Mouse (Mus musculus) hindbrain, embryonic 10.5 days (tissue): ENCODE data around the gene Mpi. TPM values are rescaled to one million over a fixed set of nuclear protein-coding genes. Genes with fewer than 3 reads are reported as not detected.

Experiments
- DNase-seq: peaks from one replicate; pipeline ENCODE4 v3.0.0-alpha.2; 2017; ENCODE audit warnings: low spot score
- H3K27ac ChIP-seq: fragments of 300-500 bp; sonication (generic); 2 replicates; pipeline ENCODE4 v1.5.1; 2016; ENCODE audit warnings: mild to moderate bottlenecking, moderate library complexity
- H3K27me3 ChIP-seq: fragments of 300-500 bp; sonication (generic); 2 replicates; pipeline ENCODE4 v1.6.1; 2016; ENCODE audit warnings: mild to moderate bottlenecking; ENCODE audit not compliant: poor library complexity, insufficient read depth, severe bottlenecking
- H3K36me3 ChIP-seq: fragments of 300-500 bp; sonication (generic); 2 replicates; pipeline ENCODE4 v1.6.1; 2016; ENCODE audit warnings: mild to moderate bottlenecking, moderate library complexity
- H3K4me1 ChIP-seq: fragments of 300-500 bp; sonication (generic); replicated peaks from 2 replicates; pipeline ENCODE4 v1.6.1; 2016; ENCODE audit warnings: mild to moderate bottlenecking
- H3K4me3 ChIP-seq: fragments of 300-500 bp; sonication (generic); 2 replicates; pipeline ENCODE4 v1.5.1; 2016; ENCODE audit warnings: mild to moderate bottlenecking, moderate library complexity
- H3K9me3 ChIP-seq: fragments of 300-500 bp; sonication (generic); 2 replicates; pipeline ENCODE4 v1.6.1; 2016; ENCODE audit warnings: mild to moderate bottlenecking, moderate library complexity
- WGBS: fragments of 180-500 bp; shearing (Covaris S2); methylation state at CpG from one replicate; pipeline ENCODE4 v1.1.7; 2016; 5-methylcytosine and 5-hydroxymethylcytosine counted together
- polyA plus RNA-seq: library from polyadenylated mRNA; unstranded; fragments of >200 nt; fragmentation: Nextera tagmentation; extraction: Ambion mirVana; gene quantifications from 2 replicates; pipeline ENCODE4 v1.2.1, GENCODE M21; 2016

Mpi gene
- polyA plus RNA-seq: 61.7 and 74.1 TPM in 2 replicates

DNA sequence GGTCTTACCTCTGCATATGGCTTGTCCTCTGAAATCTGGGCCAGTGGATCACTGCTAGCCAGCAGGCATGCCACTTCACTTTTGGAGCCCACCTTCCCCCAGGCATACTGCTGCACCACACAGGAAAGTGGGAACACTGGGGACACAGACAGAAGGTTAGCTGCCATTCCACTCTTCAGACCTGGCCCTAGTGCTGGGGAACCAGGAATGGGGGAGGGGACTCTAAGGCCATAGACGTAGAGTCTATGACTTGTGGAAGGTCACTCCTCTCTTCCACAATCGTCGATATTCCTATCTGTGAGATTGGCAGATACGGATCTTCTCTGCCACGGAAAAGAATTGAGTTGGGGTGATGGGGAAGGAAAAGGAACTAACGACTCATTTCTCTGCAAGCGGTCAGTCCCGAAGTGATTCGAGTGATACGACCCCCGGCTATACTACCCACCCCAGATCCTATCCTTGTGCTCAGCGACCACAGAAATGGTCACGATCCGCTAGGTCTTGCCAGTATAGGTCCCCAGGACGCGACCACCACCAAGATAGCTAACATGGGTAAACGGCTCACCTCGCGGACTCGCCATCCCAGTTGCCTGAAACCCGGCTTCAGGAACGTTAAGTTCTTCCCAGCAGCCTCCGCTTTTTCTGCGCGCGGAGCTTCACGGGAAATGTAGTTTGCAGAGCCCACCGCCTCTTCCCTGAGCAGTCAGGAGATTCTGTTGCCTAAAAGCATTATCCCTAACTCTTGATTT is at the start of gene Mpi:
TSS of gene Mpi (minus strand) at position 625 of the 749 bp plus-strand sequence.
- Histone ChIP-seq H3K27ac (peak within 1 kb of the TSS; percentile 89), H3K36me3 (peaks cover 39% of the 10 kb centered on the region), H3K9me3 (no peaks in the 10 kb centered on the region), H3K4me1 (peaks cover 24% of the 10 kb centered on the region), H3K4me3 (peak within 1 kb of the TSS; percentile 76), H3K27me3 (no peaks in the 10 kb centered on the region)
- WGBS: under 1% methylated on average over 28 of the region's 28 CpGs
- DNase-seq: peak; percentile 70

DNA sequence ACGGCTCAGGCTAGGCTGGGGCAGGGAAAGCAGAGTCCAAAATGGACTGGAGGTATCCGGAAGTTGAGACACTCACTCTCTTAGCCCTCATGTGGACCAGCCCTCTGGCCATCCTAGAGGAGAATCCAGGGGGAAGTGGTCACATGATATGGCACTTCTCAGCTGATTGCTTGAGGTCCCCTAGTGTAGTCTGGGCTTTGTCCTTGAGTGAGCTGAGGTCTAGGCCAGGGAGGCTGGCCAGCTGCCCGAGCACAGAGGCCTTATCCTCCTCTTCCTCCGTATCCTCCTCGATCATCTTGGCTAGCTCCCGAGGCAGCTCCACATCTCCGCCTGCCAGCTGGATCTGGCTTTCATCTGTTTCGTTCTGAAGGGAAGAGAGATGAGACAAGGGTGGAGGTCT is 49.5 kb upstream of the Mpi start:
- WGBS: 77% methylated on average over 8 of the region's 8 CpGs
- H3K27ac ChIP-seq: no peak overlapping the region; the same call in 1 of the 2 replicates
- peaks cover 69% of the 10 kb centered on the region for H3K4me1 ChIP-seq

DNA sequence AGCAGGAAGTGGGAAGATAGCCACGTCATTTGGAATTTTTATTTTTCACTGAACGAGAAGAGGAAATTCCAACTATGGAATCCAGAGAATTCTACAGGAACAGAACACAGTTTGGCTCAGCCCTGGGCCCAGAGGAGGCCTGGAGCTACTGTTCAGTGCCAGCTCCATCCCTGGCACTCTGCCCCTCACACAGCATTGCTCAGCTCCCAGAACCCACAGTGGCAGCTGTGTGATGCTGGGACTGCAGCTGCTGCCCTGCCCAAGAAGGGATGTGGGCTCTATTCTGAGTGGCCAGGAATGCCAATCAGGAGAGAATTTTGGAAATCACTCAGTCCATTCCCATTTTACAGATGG is 48.8 kb upstream of the Mpi start:
- no peak for DNase-seq
- no peak overlapping the region for H3K4me3 ChIP-seq
- H3K27me3 ChIP-seq: peaks cover 25% of the 10 kb centered on the region
- H3K9me3 ChIP-seq: no peaks in the 10 kb centered on the region
- no peaks in the 10 kb centered on the region for H3K36me3 ChIP-seq
- WGBS: 78% methylated on average over 2 of the region's 2 CpGs
- peaks cover 65% of the 10 kb centered on the region for H3K4me1 ChIP-seq
- peak overlapping the region; percentile 59; the same call in 1 of the 2 replicates for H3K27ac ChIP-seq

More for the DNA sequence above, 49.5 kb upstream of the Mpi start:
- no peaks in the 10 kb centered on the region for H3K36me3 ChIP-seq
- no peak overlapping the region for H3K4me3 ChIP-seq
- no peaks in the 10 kb centered on the region for H3K9me3 ChIP-seq
- H3K27me3 ChIP-seq: peaks cover 32% of the 10 kb centered on the region
- no peak for DNase-seq

DNA sequence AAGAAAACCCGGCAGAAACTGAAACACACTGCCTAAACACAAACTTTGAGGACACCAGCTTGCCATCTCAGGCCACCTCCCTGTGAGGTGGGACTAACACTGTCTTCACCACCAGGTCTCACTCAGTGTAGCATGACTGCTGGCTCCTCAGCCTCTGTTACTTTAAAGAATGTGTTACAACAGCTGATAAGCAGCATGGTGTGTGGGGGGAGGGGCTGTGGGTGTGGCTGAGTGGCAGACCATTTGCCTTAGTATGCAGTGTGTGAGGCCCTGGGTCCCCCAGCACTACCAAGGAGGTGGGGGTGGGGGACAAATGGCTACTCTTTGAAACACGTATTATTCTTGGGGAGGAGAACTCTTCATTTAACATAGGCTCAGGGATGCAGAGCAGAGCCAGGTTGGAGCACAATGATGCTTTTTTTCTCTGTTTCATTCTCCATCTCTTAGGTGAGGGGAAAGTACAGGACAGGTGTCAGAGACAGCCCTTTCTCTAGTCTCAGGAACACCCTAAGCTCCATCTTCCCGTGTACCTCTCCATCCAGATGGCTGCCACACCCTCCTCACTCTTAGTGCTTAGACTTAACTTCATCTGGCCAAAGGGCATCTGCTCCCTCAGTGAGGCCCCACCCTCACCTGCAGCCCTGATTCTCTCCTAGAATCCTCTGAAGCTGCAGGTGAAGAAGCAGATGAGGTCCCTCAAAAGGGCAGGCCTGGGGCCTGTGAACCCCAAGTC is 48.2 kb upstream of the Mpi start:
- no peaks in the 10 kb centered on the region for H3K36me3 ChIP-seq
- H3K27ac ChIP-seq: peak overlapping the region; percentile 59
- no peak overlapping the region; the same call in 1 of the 2 replicates for H3K4me3 ChIP-seq
- no peaks in the 10 kb centered on the region for H3K9me3 ChIP-seq
- H3K4me1 ChIP-seq: peaks cover 60% of the 10 kb centered on the region
- H3K27me3 ChIP-seq: peaks cover 19% of the 10 kb centered on the region
- DNase-seq: peak; percentile 55
- 7% methylated on average over 3 of the region's 3 CpGs for WGBS

DNA sequence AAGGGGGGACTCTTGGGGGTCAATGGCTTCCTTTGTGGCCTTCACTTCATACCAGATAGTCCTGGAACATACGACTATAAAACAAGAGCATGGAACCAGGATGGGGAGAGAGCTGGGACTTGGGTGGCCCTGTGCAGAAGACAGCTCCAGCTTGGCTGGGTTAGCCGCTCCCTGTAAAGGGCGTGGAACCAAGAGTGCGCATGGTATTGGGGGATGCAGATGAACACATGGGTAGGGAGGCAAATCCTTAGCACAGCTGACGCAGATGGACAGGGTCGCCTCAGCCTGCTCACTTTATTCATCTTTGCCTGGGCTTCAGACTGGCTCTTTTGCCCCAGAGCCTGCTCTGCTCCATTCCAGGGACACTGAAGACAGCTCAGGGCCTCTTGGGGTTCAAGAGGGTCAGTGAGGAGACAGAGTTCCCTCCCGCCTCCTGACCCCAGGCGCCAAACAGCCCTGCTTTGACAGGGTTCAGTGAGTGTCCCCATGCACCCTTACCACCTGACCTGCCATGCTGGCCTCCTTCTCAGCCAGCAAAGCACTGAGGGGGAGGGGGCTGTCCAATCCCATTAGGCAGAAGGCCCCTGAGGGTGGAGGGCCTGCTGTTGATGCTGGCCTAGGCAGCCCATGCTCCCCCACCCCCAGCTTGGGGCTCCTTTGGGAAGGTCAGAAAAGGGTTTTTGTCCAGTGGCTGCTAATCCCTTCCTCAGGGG is 46.4 kb upstream of the Mpi start:
- 0 out of 2 replicates have a peak, but pooled peaks cover 3% of the 10 kb centered on the region for H3K27me3 ChIP-seq
- peak; percentile 58 for DNase-seq
- no peaks in the 10 kb centered on the region for H3K9me3 ChIP-seq
- peak overlapping the region; percentile 59 for H3K27ac ChIP-seq
- H3K4me1 ChIP-seq: peaks cover 73% of the 10 kb centered on the region
- peaks cover 11% of the 10 kb centered on the region for H3K36me3 ChIP-seq
- 34% methylated on average over 8 of the region's 8 CpGs for WGBS
- no peak overlapping the region; the same call in 1 of the 2 replicates for H3K4me3 ChIP-seq

DNA sequence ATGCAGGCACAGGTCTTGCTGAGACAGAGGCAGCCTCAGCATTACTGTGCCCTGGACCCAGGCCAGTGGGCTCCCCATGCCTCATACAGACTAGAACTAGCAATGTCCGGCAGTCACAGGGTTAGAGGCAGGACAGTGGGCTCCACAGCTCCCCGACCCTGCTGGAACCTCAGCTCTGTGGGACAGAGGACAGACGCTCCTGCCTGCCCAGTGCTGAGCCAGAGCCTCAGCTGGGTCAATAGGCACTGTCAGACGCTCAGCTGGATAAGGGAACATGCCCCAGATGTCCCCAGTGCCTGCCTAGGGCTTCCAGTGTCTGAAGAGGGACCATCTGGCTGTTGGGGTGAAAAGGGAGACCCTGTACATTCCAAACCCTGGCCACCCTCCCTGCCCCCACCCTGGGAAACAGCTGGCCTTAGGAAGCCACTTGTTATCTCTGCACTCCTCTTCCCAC is 45.4 kb upstream of the Mpi start:
- H3K27ac ChIP-seq: peak overlapping the region; percentile 59
- H3K4me3 ChIP-seq: no peak overlapping the region
- 21% methylated on average over 4 of the region's 4 CpGs for WGBS
- no peaks in the 10 kb centered on the region for H3K9me3 ChIP-seq
- H3K36me3 ChIP-seq: peaks cover 14% of the 10 kb centered on the region
- peaks cover 83% of the 10 kb centered on the region for H3K4me1 ChIP-seq
- H3K27me3 ChIP-seq: no peaks in the 10 kb centered on the region
- DNase-seq: peak; percentile 52

DNA sequence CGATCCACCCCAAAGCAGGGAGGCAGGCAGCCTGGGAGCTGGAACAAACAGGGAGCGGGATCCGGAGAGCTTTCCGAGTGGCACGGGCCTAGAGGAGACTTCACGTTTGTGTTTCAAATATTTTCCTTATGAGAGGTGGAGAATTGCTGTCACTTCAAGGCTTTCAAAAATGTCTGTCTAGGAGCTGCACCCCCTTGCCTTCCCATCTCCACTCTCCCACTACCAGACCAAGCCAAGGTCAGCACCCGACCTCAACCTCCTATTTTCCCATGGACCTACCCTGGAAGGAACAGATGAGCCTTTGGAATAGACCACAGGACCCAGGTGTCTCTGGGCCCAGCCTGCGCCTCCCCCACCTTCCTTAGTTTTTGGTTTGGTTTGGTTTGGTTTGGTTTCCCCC is 44.7 kb upstream of the Mpi start:
- Histone ChIP-seq H3K36me3 (peaks cover 17% of the 10 kb centered on the region), H3K27ac (peak overlapping the region; percentile 59), H3K4me1 (peaks cover 85% of the 10 kb centered on the region), H3K4me3 (no peak overlapping the region), H3K27me3 (no peaks in the 10 kb centered on the region), H3K9me3 (no peaks in the 10 kb centered on the region)
- 91% methylated on average over 8 of the region's 8 CpGs for WGBS
- DNase-seq: no peak

DNA sequence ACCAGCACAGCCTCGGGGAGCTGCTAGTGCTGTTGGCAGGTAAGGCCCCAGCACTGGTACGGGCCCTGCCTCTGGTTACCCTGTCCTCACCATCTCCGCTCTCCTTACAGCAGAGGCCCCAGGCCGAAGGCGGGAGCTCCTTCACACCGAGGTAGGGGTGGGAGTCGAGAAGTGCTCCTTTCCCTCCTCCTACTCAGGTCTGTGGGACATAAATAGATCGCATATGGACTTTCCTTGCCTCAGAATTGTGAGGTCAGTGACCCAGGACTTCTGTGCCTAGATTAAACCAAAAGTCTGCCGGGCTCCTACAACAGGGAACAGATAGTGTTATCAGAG is 41.6 kb upstream of the Mpi start:
- DNase-seq: no peak
- no peaks in the 10 kb centered on the region for H3K9me3 ChIP-seq
- H3K27me3 ChIP-seq: peaks cover 6% of the 10 kb centered on the region; the same call in 1 of the 2 replicates
- H3K36me3 ChIP-seq: peaks cover 17% of the 10 kb centered on the region
- no peak overlapping the region for H3K4me3 ChIP-seq
- WGBS: 56% methylated on average over 9 of the region's 9 CpGs
- H3K27ac ChIP-seq: peak overlapping the region; percentile 71
- H3K4me1 ChIP-seq: peaks cover 76% of the 10 kb centered on the region

DNA sequence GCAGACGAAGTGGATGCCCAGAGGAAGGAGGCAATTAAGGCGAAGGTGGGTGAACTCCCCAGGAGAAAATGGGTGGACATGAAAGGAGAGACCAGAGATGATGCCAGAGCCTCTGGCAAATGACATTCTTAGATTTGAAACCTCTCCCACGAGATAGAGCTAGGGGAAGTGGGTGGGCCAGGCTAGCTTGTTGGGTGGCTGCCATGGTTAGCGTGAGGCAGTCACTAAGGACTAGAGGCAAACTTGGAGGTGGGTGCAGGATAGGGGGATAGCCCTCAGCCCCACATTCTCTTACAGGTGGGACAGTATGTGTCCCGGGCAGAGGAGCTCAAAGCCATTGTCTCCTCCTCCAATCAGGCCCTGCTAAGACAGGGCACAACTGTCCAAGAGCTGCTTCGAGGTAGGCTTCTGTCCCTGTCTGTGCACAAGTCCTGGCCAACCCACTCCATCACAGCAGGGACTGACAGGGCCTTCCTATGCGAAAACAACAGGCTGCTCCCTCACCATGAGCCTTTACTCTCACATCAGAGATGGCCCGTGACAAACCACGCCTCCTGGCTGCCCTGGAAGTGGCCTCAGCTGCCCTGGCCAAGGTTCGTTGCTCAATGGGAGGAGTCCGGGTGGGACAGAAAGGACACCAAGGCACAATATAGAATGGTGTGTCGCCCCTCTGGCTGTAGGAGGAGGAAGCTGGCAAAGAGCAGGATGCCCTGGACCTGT is 41.1 kb upstream of the Mpi start:
- Histone ChIP-seq H3K4me1 (peaks cover 76% of the 10 kb centered on the region), H3K4me3 (no peak overlapping the region), H3K27ac (peak overlapping the region; percentile 71), H3K27me3 (peaks cover 6% of the 10 kb centered on the region; the same call in 1 of the 2 replicates), H3K36me3 (peaks cover 17% of the 10 kb centered on the region), H3K9me3 (no peaks in the 10 kb centered on the region)
- 39% methylated on average over 12 of the region's 12 CpGs for WGBS
- peak; percentile 46 for DNase-seq

DNA sequence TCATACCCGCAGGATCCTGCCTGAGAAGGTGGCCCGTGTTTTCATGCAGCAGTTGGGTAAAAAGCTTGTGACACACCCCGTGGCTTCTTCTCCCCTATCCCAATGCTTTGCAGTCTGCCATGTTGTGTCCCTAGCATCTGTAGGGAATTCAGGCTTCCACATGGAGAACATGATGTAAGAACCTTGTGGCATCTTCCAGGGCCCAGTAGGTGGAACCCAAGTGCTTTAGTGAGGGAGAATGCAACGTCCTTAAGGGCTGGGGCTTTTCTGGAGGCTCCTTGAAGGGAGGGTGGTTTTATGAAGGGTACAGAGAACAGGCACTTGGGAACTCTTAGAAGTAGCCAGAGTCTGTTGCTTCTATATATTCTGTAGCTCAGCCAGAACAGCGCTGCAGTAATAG is 38.2 kb upstream of the Mpi start:
- peaks cover 61% of the 10 kb centered on the region for H3K4me1 ChIP-seq
- no peaks in the 10 kb centered on the region for H3K9me3 ChIP-seq
- no peak overlapping the region for H3K4me3 ChIP-seq
- 37% methylated on average over 5 of the region's 5 CpGs for WGBS
- no peak overlapping the region for H3K27ac ChIP-seq
- peaks cover 42% of the 10 kb centered on the region for H3K36me3 ChIP-seq
- DNase-seq: no peak
- H3K27me3 ChIP-seq: peaks cover 6% of the 10 kb centered on the region; the same call in 1 of the 2 replicates

DNA sequence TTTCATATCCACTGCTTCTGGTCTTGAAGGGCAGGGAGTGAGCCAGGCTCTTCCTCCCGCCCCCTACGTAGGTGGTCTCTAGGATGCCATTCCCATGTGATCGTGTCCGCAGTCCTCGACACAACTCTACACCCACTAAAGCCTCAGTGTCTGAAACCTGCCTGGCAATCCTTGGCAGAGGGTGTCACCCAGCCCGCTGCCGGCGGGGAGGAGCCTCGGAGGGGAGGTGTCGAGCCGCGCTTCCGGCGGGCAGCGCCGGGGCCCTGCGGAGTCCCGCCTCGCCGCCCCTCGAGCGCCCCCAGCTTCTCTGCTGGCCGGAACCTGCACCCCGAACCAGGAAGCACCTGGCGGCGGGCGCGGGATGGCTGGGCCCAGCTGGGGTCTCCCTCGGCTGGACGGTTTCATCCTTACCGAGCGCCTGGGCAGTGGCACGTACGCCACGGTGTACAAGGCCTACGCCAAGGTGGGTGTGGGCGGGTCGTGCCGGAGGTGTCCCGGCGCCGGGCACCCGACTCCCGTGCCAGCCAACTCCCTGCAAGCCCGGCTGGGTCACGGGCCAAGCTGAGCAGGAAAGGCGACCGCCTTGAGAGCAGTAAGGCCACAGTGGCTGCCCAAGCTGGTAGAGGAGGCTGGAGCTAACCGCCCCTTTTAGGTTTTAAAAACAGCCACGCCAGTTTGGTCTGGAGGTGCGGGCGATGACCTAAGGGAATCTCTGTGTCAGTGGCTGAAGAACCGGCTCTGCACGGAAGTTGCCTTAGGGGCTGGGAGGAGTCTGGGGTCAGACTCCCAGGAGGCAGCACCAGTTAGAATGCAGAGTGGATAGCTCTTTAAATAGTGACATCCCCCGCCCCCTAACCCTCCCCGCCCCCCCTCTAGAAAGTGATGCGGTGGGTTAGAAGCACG is 36.9 kb upstream of the Mpi start, which contains the start of gene Ulk3:
TSS of gene Ulk3 (plus strand) at position 229 of the 903 bp plus-strand sequence.
- peaks cover 51% of the 10 kb centered on the region for H3K4me1 ChIP-seq
- under 1% methylated on average over 58 of the region's 58 CpGs for WGBS
- H3K27me3 ChIP-seq: peaks cover 6% of the 10 kb centered on the region; the same call in 1 of the 2 replicates

More for the DNA sequence above, 36.9 kb upstream of the Mpi start, which contains the start of gene Ulk3:
- Histone ChIP-seq H3K4me3 (peak within 1 kb of the TSS; percentile 84), H3K9me3 (no peaks in the 10 kb centered on the region), H3K27ac (peak within 1 kb of the TSS; percentile 86), H3K36me3 (peaks cover 45% of the 10 kb centered on the region)
- peak; percentile 70 for DNase-seq
